Mouse (Mus musculus) c-Kit-positive CD71-negative TER-119-negative erythroid progenitor cells, embryonic 14.5 days (primary cell): ENCODE measurements at regions not wholly inside any gene's neighbourhood (a gene's known extent, or its start where the extent isn't known, plus 50 kb on each side); places are given as distances from the start of the nearest gene placed in this dataset.

Experiments
- DNase-seq: peaks from one replicate; pipeline ENCODE4 v3.0.0-alpha.2; 2013; ENCODE audit warnings: low read depth

DNA sequence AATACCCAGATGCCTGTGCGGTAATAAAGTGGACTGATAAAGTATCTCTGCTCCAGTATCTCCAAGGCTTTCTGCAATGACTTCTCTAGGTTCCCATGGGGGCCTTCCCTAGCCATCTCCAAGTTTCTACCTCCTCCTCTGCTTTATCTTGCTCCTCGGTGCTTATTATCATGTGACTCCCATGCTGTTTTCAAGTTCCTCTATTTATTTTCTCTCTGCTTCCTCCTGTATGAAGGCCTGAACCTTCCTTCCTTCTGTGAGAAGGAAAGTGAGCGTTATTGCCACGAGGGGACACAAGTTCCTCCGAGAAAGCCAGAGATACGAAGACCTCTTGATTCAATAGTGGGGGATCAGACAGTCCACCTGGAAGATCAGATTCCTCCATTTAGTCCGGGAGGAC lies 77.4 kb upstream of the Pkdcc start:
- no peak for DNase-seq

DNA sequence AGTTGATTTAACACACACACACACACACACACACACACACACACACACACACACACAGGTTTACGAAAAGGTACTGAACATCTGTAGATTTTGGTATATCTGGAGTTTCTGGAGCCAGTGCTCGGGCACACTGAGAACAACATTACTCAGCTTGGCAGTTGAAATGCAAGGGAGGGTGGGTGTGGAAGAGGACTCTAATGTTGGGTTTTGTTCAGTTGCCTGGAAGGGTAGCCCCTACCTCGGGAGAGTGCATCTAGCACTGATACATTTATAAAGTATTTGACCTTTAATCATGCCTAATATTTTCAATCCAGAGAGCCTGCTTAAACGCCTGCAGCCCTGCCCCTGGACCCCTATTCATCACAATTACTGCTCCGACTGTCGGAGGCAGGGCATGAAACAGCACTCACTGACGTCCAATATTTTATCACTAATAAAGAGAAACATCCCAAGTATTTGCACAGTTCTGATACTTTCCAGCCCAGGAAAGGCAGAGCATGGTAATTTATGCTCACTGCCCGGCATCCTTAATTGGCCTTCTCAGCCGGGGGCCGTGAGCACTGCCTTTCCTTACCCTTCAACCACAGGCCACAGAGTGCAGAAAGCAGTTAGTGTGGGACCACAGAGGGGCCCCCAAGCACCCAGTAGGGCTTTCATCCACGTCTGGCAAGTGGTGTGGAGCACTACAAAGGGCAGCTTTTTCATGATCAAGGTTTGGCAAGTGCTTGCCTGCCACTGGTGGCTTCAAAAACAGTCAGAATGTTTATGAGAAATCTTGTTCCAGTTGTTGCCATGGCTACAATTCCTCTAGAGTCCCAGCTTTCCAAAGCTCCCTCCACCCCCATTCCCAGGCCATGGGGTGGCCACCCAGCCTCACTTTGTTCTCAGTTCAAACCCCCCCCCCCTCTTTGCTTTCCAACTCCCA lies 76.3 kb upstream of the Pkdcc start:
- DNase-seq, result no peak

DNA sequence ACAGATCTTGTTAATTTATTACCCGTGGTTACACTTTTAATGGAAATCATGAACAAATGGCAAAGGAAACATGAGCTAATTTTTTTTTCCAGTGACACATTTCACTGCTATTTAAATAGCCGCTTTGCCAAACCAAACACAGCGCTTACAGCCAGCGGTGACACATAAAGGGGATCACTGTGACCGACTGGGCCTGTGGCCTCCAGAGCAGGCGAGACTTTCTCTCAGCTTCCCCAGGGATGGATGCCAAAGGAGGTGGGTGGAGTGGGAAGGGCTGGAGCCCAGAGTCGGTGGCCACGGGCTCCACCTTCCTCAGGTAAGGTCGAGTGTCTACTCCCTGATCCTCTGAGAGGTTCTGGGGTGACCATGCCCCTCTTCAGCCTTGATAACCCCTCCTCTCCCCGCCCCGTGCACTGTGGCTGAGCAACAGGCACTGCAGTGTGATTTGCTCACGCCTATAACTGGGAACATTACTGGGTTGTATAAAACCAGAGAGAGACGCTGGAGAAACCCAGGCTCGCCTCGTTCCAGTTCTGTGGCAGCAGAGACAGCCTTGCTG lies 66.6 kb upstream of the Pkdcc start:
- no peak for DNase-seq

DNA sequence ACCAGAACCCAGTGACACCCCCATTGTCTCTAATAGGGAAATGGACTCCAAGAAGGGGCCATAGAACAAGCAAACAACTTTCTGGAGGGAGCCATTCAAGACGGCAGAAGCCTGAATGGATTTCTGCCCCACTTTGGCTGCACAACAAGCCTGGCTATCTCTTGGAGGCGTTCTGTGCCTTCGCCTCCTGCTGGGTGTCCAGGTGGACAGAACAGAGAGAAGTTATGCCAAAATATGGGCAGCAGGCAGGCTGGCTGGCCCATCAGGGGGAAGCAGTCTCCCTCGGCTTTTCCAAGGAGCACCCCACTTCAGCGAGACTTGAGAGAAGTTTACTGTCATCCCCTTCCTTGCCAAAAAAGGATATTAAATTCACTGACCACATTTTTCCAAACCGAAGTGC lies 65.8 kb upstream of the Pkdcc start:
- DNase-seq, result no peak

DNA sequence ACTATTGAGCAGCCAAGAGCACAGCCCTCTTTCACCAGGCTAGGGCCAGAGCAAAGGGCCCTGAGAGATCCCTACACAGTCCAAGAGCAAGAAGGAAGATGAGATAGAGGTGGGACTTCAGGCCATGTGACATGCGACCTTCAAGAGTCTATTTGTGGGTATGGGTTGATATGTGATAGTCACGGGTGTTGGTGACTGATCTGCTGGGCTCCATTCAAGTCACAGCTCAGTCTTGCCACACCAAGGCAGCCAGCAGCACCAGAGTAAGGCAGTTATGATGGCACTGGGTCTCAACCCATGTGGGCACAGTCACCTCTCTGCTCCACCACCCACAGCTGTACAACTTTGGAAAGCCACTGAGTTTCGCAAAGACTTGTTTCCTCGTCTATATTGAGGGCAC lies 60.0 kb upstream of the Pkdcc start:
- DNase-seq, result no peak

DNA sequence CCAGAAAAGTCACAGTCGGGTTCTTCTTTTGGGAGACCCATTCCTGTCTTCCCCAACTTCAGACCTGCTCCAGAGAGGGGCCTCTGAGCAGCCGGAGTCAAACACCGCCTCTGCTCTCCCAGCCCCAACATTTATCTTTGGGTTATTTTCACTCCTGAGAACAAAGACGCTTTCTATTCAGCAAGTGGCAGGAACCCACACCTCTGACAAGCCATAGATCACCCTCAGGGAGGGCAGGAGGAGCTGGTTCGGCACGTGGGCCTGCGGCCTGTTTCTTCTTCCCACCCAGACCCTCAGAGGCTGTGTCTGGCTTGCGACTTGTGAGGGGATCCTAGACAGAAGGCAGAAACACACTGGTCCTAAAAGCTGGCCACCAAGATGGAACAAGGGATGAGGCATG lies 58.4 kb upstream of the Pkdcc start:
- DNase-seq, result no peak

DNA sequence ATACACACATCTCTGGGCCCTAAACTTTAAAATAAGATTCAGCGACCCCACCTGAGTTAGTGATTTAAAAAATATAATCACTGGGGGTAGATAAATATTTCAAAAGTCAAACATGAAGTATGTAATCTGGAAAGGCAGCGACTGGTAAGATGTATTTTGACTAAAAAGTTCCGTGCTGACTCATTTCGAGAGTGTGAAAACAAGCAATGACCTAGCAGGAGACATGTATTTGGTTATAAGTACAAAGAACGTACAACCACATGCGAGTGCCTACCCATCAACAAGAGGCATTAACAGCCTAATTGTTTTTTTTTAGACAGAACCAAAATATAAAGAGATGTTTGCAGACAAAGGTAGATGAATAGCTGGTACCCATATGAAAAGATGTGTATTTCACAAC lies 57.0 kb upstream of the Pkdcc start:
- no peak for DNase-seq

DNA sequence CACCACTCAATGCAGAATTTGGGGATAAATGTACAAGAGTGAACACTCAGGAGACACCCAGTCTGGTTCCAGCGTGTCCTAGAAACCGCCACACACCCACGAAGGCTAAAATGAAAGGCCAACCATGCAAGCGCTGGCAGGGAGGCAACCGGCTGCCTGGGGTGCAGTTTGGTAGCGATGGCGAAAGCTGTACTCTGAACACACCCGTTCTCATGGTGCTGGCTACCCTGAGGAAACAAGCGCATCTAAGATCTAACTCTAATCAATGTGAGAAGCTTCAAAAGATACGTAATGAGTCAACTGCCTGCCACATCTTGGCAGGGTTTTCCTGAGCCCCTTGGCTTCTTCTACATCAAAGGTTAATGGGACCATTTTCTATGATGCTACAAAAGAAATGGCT lies 56.4 kb upstream of the Pkdcc start:
- DNase-seq, result no peak

DNA sequence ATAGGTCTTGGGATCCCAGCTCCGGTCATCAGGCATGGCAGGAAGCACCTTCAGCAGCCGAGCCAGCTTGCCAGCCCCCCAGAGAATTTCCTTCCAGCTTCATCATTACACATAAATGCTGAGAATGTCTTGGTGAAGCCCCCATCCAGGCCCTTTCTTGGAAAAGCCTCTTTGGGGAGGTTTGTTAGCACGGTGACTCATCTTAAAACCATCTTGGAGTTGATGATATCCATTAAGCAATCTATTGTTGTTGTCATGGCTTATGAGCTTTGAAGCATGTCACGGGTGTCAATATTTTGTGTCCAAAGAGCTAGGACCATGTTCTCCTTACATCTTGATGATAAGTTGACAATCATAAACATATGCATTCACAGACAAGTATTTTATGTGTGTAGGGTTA lies 55.5 kb upstream of the Pkdcc start:
- DNase-seq, result no peak

DNA sequence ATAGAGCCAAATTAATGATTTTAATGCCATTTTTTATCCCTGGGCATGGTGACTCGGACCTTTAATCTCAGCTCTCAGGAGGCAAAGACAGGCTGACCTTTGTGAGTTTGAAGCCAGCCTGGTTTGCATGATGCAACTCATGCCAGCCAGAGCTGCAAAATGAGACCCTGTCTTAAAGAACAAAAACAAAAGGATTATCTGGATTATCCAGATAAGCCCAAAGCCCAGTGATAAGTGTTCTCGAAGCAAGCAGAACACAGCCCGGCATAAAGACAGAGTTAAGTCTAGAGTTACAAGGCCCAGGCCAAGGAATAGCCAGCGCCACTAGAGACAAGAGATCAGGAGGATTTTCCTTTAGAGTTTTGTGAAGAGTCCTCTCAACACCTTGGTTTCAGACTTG lies 54.8 kb upstream of the Pkdcc start:
- DNase-seq, result no peak

DNA sequence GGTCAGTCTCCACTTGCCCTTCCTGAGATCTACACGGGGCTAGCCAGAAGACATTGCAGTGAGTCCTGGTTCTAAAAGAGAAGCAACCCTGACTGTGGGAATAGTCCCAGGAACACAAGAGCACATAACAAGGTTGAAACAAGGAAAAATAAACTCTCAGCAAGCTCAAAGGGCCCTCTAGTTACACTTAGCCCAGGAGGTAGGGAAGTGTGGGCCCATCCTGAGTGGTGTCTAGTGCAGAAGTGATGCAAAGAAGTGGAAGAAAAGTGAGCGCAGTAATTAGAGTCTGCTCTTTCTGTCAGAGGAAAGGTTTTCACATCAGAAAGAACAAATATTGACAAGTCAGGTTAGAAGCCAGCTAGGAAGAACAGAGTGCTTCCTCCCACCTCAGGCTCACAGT lies 53.4 kb upstream of the Pkdcc start:
- no peak for DNase-seq

DNA sequence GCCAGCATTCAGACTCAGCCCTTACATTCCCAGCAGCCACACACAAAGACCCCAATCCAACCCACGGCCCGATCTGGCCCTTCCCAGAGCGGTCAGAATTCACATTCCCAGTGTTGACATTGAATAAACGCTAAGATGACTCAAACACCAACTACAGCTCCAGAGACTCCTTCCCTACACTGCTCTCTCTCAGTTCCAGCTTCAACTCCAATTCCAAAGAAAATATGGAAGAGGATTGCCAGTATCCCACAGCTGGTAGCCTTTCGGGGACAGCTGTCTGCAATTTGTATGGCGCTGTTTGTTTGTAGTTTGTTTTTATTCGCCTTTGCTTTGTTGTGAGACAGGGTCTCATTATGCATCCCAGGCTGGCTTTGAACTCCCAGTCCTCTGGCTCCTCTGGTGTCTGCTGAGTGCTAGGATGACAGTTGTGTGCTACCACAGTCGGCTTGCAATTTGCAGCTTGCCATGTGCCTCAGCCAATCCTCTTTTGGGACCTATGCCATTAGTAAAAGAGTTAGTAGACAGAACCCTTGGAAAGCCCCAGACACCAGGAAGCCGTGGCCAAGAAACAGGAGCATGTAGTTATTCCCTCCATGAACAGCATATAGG lies 51.0 kb upstream of the Pkdcc start:
- DNase-seq, result no peak

DNA sequence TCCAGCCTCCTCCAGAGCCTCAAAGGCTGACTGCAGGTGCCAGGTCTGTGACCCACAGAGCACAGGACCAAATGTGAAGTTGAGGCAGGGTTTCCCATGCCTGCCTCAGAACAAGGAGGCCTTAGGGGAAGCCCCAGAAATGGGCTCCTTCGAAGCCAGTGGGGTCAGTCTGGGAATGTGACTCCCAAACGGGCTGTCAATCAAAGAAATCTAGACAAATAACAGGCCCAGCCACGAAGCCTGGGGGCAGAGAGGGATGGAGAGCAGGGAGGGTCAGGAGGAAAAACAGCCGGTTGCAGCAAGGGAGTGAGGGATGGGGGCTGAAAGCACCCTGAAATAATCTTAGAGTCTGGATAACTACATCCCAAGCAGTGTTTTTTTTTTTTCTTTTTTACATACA lies 50.4 kb upstream of the Pkdcc start:
- DNase-seq, result no peak

DNA sequence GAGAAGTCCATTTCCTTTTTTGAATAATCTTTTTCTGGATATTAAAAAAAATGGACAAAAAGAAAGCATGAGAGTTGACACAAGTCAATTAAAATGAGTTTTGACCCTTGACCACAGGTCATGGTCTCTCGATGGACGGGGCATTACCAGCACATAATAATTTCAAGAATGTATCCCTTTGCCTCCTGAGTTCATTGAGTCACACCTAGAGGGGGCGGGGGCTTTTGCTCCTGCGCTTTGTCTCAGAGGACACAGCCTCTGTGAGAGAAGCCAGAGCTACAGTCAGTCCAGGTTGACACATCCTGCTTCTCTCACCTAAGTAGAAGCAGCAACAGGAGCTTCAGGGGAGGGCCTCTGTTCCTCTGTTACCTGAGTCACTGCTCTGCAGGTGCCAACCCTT lies 50.0 kb upstream of the Pkdcc start:
- no peak for DNase-seq
